In the genomic region with DNA sequence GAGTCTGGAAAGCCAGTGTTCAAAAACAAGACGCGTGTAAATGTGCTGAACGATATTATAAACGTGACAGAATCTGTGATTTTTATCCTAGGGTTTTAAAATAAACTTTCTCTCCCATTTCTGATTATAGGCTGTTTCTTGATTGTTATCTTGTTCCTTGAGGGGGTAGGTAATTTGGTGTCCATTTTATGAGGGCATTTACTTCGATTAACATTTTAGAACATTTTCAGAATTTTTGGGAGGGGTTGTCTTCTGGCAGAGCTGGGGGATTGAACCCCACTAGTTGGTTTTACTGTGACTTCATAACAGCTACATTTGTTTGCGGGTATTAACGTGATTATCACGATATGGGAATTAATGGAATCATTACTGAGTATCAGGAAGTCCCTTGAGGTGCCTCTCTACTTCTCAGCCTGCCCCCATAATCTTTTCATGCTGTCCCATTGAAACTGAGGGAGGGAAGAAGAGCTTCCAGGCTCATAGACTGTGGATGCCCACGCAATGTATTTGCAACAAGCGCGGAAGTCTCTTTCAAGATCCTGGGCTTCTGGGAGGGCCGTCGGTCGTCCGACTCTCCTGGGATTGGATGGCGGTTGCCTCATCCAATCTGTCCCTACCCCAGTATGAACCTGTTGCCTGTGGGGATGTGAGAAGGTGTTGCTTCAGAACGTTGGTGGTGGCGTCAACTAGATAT, we compare ENCODE assay signal across 8 mouse cellular contexts. TPM values are rescaled to one million over a fixed set of nuclear protein-coding genes. Genes with fewer than 3 reads are reported as not detected.
DNase-seq lines count a peak whose midpoint lies in the region; ATAC-seq lines count a peak whose summit lies in the region.

No protein-coding gene starts in this region.

- peak overlapping the region; percentile 67 for H3K9ac ChIP-seq in hindbrain, embryonic 12.5 days

- H3K36me3 ChIP-seq in hindbrain, embryonic 12.5 days = peaks cover 18% of the 10 kb centered on the region

- peak overlapping the region; percentile 47 for H3K4me3 ChIP-seq in hindbrain, embryonic 12.5 days

- no peak for DNase-seq in frontal cortex, adult 2 months (ENCODE audit: extremely low spot score in 1 of 2, low spot score in 1 of 2)
- peak; percentile 35 to 47 for DNase-seq in thymus, postnatal 10 days (ENCODE audit: low spot score in 2 of 2)
- DNase-seq in thymus, postnatal 25 days = no peak
- no peak for DNase-seq in adipocyte (ENCODE audit: low spot score)
- no peak for DNase-seq in layer of hippocampus, postnatal 36 days

- 68% methylated on average over 18 of the region's 18 CpGs for WGBS in hindbrain, embryonic 12.5 days

- ATAC-seq in frontal cortex, adult (ENCODE audit: low TSS enrichment) = peak; percentile 0; the same call in 1 of the 2 replicates
- peak; percentile 7 for ATAC-seq in hindbrain, embryonic 12.5 days (ENCODE audit: low FRiP score)
- ATAC-seq in megakaryocyte progenitor cell, adult 5-6 weeks (replicated peaks; ENCODE audit: poor library complexity) = 0 out of 2 replicates have a peak, but pooled peaks have one; percentile 0

- no peaks in the 10 kb centered on the region for H3K27me3 ChIP-seq in hindbrain, embryonic 12.5 days

- peak overlapping the region; percentile 57 for H3K4me2 ChIP-seq in hindbrain, embryonic 12.5 days (replicated peaks)

- H3K27ac ChIP-seq in hindbrain, embryonic 12.5 days = no peak overlapping the region

- peaks cover 19% of the 10 kb centered on the region for H3K4me1 ChIP-seq in hindbrain, embryonic 12.5 days

- H3K9me3 ChIP-seq in hindbrain, embryonic 12.5 days (replicated peaks) = peaks cover 11% of the 10 kb centered on the region

RNA-seq across cellular contexts. Expression of a gene that starts 0.5 kb away (rescaled TPM):
- 0.02 TPM in 2 replicates for polyA plus RNA-seq in frontal cortex, adult 2 months (2012; rRNA removed)
- polyA plus RNA-seq in hindbrain, embryonic 12.5 days (2016; fragmentation: Nextera tagmentation; extraction: Ambion mirVana) = not detected in 2 replicates
- not detected in 2 replicates for total RNA-seq in megakaryocyte progenitor cell, adult 5-6 weeks (2015)
- total RNA-seq in megakaryocyte progenitor cell, adult 5-6 weeks (2017) = not detected in 2 replicates
- under 1 TPM in 1 of 2 experiments, not detected in 1; 0.15 TPM for total RNA-seq in layer of hippocampus, postnatal 36 days (2021)

RNA-seq across cellular contexts. Expression of a gene that starts 0.5 kb away (rescaled TPM):
- polyA plus RNA-seq in frontal cortex, adult 2 months (2012; rRNA removed) = 56.1 and 61.2 TPM in 2 replicates
- polyA plus RNA-seq in hindbrain, embryonic 12.5 days (2016; fragmentation: Nextera tagmentation; extraction: Ambion mirVana) = 167 and 169 TPM in 2 replicates
- total RNA-seq in megakaryocyte progenitor cell, adult 5-6 weeks (2015) = 104 and 106 TPM in 2 replicates
- total RNA-seq in megakaryocyte progenitor cell, adult 5-6 weeks (2017) = 156 and 189 TPM in 2 replicates
- 10 to 100 TPM; 30.7 to 36.6 TPM for total RNA-seq in layer of hippocampus, postnatal 36 days (2021)

RNA-seq across cellular contexts. Expression of a gene that starts 51.2 kb away (rescaled TPM):
- 0.02 and 0.19 TPM in 2 replicates for polyA plus RNA-seq in frontal cortex, adult 2 months (2012; rRNA removed)
- 1.0 and 1.3 TPM in 2 replicates for polyA plus RNA-seq in hindbrain, embryonic 12.5 days (2016; fragmentation: Nextera tagmentation; extraction: Ambion mirVana)
- total RNA-seq in megakaryocyte progenitor cell, adult 5-6 weeks (2015) = 0.39 and 1.1 TPM in 2 replicates
- 0.10 and 0.17 TPM in 2 replicates for total RNA-seq in megakaryocyte progenitor cell, adult 5-6 weeks (2017)
- under 1 TPM in 1 of 2 experiments, not detected in 1; 0.05 TPM for total RNA-seq in layer of hippocampus, postnatal 36 days (2021)

Comparison
In these comparisons a context has a peak if more than half of its experiments do, and no peak if none do; other contexts are left out.
1. DNase-seq: peak in thymus, postnatal 10 days (2 of 2); none in frontal cortex, adult 2 months (0 of 2), thymus, postnatal 25 days (single experiment), adipocyte (single experiment) and layer of hippocampus, postnatal 36 days (0 of 2).
2. Peak in every context shown above with its lines, with median percentiles within 50 percentile points of each other: ATAC-seq.